Mouse (Mus musculus): ENCODE data around the gene B230118H07Rik.
"Not testable (repeated sequence)": the region's sequence is repeated elsewhere in the genome, so short reads cannot be mapped to it uniquely, and the experiment has no call there.

Gene B230118H07Rik

GRCm38 (mm10) chr2:101592023-101592841, 57.1 kb downstream of the B230118H07Rik start:
- in situ Hi-C loops (cut with MboI; ENCODE audit: low sequenced_read_pairs) = no loop called here

- in situ Hi-C loops (cut with MboI; ENCODE audit: low sequenced_read_pairs) = no loop called here
Observed at GRCm38 (mm10) chr2:101591356-101591755, 58.0 kb downstream of the B230118H07Rik start.

GRCm38 (mm10) chr2:101581418-101581817, 67.9 kb downstream of the B230118H07Rik start:
- in situ Hi-C loops (cut with MboI; ENCODE audit: low sequenced_read_pairs) = no loop called here

- in situ Hi-C loops (cut with MboI; ENCODE audit: low sequenced_read_pairs) = no loop called here
Observed at GRCm38 (mm10) chr2:101580977-101581376, 68.4 kb downstream of the B230118H07Rik start.

GRCm38 (mm10) chr2:101580428-101580827, 68.9 kb downstream of the B230118H07Rik start:
- in situ Hi-C loops (cut with MboI; ENCODE audit: low sequenced_read_pairs) = no loop called here

- in situ Hi-C loops (cut with MboI; ENCODE audit: low sequenced_read_pairs) = no loop called here
Observed at GRCm38 (mm10) chr2:101580027-101580426, 69.3 kb downstream of the B230118H07Rik start.

GRCm38 (mm10) chr2:101577243-101577642, 72.1 kb downstream of the B230118H07Rik start:
- in situ Hi-C loops (cut with MboI; ENCODE audit: low sequenced_read_pairs) = no loop called here

GRCm38 (mm10) chr2:101569230-101569629, 80.1 kb downstream of the B230118H07Rik start:
- in situ Hi-C loops (cut with MboI; ENCODE audit: low sequenced_read_pairs) = no loop called here

GRCm38 (mm10) chr2:101567490-101567889, 81.8 kb downstream of the B230118H07Rik start:
- in situ Hi-C loops (cut with MboI; ENCODE audit: low sequenced_read_pairs) = no loop called here

- in situ Hi-C loops (cut with MboI; ENCODE audit: low sequenced_read_pairs) = no loop called here
Observed at GRCm38 (mm10) chr2:101563776-101564175, 85.6 kb downstream of the B230118H07Rik start.

- in situ Hi-C loops (cut with MboI; ENCODE audit: low sequenced_read_pairs) = no loop called here
Observed at GRCm38 (mm10) chr2:101563206-101563605, 86.1 kb downstream of the B230118H07Rik start.

GRCm38 (mm10) chr2:101559431-101559830, 89.9 kb downstream of the B230118H07Rik start:
- in situ Hi-C loops (cut with MboI; ENCODE audit: low sequenced_read_pairs) = no loop called here

GRCm38 (mm10) chr2:101555886-101556285, 93.4 kb downstream of the B230118H07Rik start:
- in situ Hi-C loops (cut with MboI; ENCODE audit: low sequenced_read_pairs) = no loop called here

GRCm38 (mm10) chr2:101553851-101554250, 95.5 kb downstream of the B230118H07Rik start:
- in situ Hi-C loops (cut with MboI; ENCODE audit: low sequenced_read_pairs) = no loop called here

GRCm38 (mm10) chr2:101552301-101552700, 97.0 kb downstream of the B230118H07Rik start:
- in situ Hi-C loops (cut with MboI; ENCODE audit: low sequenced_read_pairs) = no loop called here

GRCm38 (mm10) chr2:101551026-101551719, 98.2 kb downstream of the B230118H07Rik start:
- in situ Hi-C loops (cut with MboI; ENCODE audit: low sequenced_read_pairs) = no loop called here

- in situ Hi-C loops (cut with MboI; ENCODE audit: low sequenced_read_pairs) = no loop called here
Observed at GRCm38 (mm10) chr2:101550176-101550575, 99.2 kb downstream of the B230118H07Rik start.

GRCm38 (mm10) chr2:101548866-101549265, 100.5 kb downstream of the B230118H07Rik start:
- in situ Hi-C loops (cut with MboI; ENCODE audit: low sequenced_read_pairs) = no loop called here

GRCm38 (mm10) chr2:101545593-101545992, 103.7 kb downstream of the B230118H07Rik start:
- in situ Hi-C loops (cut with MboI; ENCODE audit: low sequenced_read_pairs) = no loop called here

- in situ Hi-C loops (cut with MboI; ENCODE audit: low sequenced_read_pairs) = no loop called here
Observed at GRCm38 (mm10) chr2:101543704-101544417, 105.5 kb downstream of the B230118H07Rik start.

GRCm38 (mm10) chr2:101536887-101537286, 112.4 kb downstream of the B230118H07Rik start:
- in situ Hi-C loops (cut with MboI; ENCODE audit: low sequenced_read_pairs) = not testable (repeated sequence)

Measured in CH12F3 (cell line).